Mouse (Mus musculus) liver, postnatal 0 days (tissue): Measurements from ENCODE around the gene Irgm1. TPM values are rescaled to one million over a fixed set of nuclear protein-coding genes. Genes with fewer than 3 reads are reported as not detected.

Experiments used
- ATAC-seq: fragments of 200-750 bp; cut with Nextera tagmentation; 2 replicates; pipeline ENCODE4 v1.8.0; 2017; ENCODE audit warnings: mild to moderate bottlenecking, moderate library complexity
- DNase-seq: peaks from one replicate; pipeline ENCODE4 v3.0.0-alpha.2; 2016
- H3K27ac ChIP-seq: fragments of 300-500 bp; sonication (generic); 2 replicates; pipeline ENCODE4 v1.5.1; 2014; ENCODE audit warnings: antibody characterized with exemption, moderate library complexity, mild to moderate bottlenecking, low read depth
- H3K27me3 ChIP-seq: fragments of 300-500 bp; sonication (generic); 2 replicates; pipeline ENCODE4 v1.6.1; 2014; ENCODE audit warnings: low read length, control low read depth, mixed read lengths; ENCODE audit not compliant: insufficient read depth
- H3K36me3 ChIP-seq: fragments of 300-500 bp; sonication (generic); replicated peaks from 2 replicates; pipeline ENCODE4 v1.6.1; 2014; ENCODE audit warnings: mild to moderate bottlenecking, control low read depth, low read length, moderate library complexity, mixed read lengths; ENCODE audit not compliant: insufficient read depth
- H3K4me1 ChIP-seq: fragments of 300-500 bp; sonication (generic); 2 replicates; pipeline ENCODE4 v1.6.1; 2014; ENCODE audit warnings: antibody characterized with exemption, mild to moderate bottlenecking, control low read depth; ENCODE audit not compliant: insufficient read depth
- H3K4me2 ChIP-seq: fragments of 300-500 bp; sonication (generic); 2 replicates; pipeline ENCODE4 v1.6.1; 2014; ENCODE audit warnings: low read depth, mild to moderate bottlenecking, low read length, moderate library complexity, mixed read lengths
- H3K4me3 ChIP-seq: fragments of 300-500 bp; sonication (generic); 2 replicates; pipeline ENCODE4 v1.5.1; 2014; ENCODE audit warnings: low read depth, low read length
- H3K9ac ChIP-seq: fragments of 300-500 bp; sonication (generic); replicated peaks from 2 replicates; pipeline ENCODE4 v1.6.1; 2014; ENCODE audit warnings: mild to moderate bottlenecking, moderate library complexity
- H3K9me3 ChIP-seq: fragments of 300-500 bp; sonication (generic); 2 replicates; pipeline ENCODE4 v1.6.1; 2016; ENCODE audit warnings: mild to moderate bottlenecking, control low read depth, low read length, mixed read lengths
- CTCF ChIP-seq: sonication (generic); IDR thresholded peaks from 2 replicates; pipeline ENCODE4 v1.5.1; 2016; ENCODE audit warnings: antibody characterized with exemption, low read depth
- EP300 ChIP-seq: IDR thresholded peaks from 2 replicates; pipeline ENCODE4 v1.6.1; 2016; ENCODE audit warnings: antibody characterized with exemption, low read depth, mild to moderate bottlenecking
- WGBS: fragments of 180-500 bp; shearing (Covaris S2); extraction: QIAGEN DNeasy Blood & Tissue Kit; methylation state at CpG from one replicate; pipeline ENCODE4 v1.1.7; 2014; ENCODE audit not compliant: insufficient replicate concordance; 5-methylcytosine and 5-hydroxymethylcytosine counted together
- polyA plus RNA-seq: library from polyadenylated mRNA; unstranded; fragments of >200 nt; fragmentation: Nextera tagmentation; extraction: Ambion mirVana; gene quantifications from 2 replicates; pipeline ENCODE4 v1.2.1, GENCODE M21; 2015

Gene Irgm1
- polyA plus RNA-seq, 1 experiment from 2014 or later = 44.1 TPM

GRCm38 (mm10) chr11:48862784-48863319 is 8.6 kb downstream of the Irgm1 start:
- no peak overlapping the region for H3K4me2 ChIP-seq
- H3K4me1 ChIP-seq = peaks cover 5% of the 10 kb centered on the region; the same call in 1 of the 2 replicates
- H3K27ac ChIP-seq = no peak overlapping the region
- 65% methylated on average over 1 of the region's 1 CpGs for WGBS
- H3K9ac ChIP-seq = no peak overlapping the region
- TF ChIP-seq CTCF = 0 out of 2 replicates have a peak, but pooled peaks have one; percentile 22
- no peak for TF ChIP-seq EP300
- no peaks in the 10 kb centered on the region for H3K27me3 ChIP-seq
- H3K9me3 ChIP-seq = no peaks in the 10 kb centered on the region
- peaks cover 41% of the 10 kb centered on the region for H3K36me3 ChIP-seq
- DNase-seq (no peak), ATAC-seq (no peak)
- H3K4me3 ChIP-seq = no peak overlapping the region

GRCm38 (mm10) chr11:48859014-48859413 is 12.5 kb downstream of the Irgm1 start:
- under 1% methylated on average over 6 of the region's 6 CpGs for WGBS

GRCm38 (mm10) chr11:48853474-48854180 is 17.9 kb downstream of the Irgm1 start:
- TF ChIP-seq EP300 = 0 out of 2 replicates have a peak, but pooled peaks have one; percentile 43
- TF ChIP-seq CTCF = peak; percentile 44
- WGBS = 1% methylated on average over 31 of the region's 31 CpGs

More at GRCm38 (mm10) chr11:48859014-48859413, 12.5 kb downstream of the Irgm1 start:
- no peak for TF ChIP-seq EP300
- peak; percentile 94 for TF ChIP-seq CTCF
- H3K4me2 ChIP-seq = peak overlapping the region; percentile 87; the same call in 1 of the 2 replicates
- no peak overlapping the region for H3K27ac ChIP-seq
- H3K4me1 ChIP-seq = peaks cover 23% of the 10 kb centered on the region
- no peak overlapping the region for H3K9ac ChIP-seq
- H3K36me3 ChIP-seq = peaks cover 4% of the 10 kb centered on the region
- no peak for ATAC-seq
- H3K4me3 ChIP-seq = no peak overlapping the region
- DNase-seq = peak; percentile 56
- no peaks in the 10 kb centered on the region for H3K27me3 ChIP-seq
- H3K9me3 ChIP-seq = no peaks in the 10 kb centered on the region

GRCm38 (mm10) chr11:48852624-48853473 is 18.6 kb downstream of the Irgm1 start:
- no peak overlapping the region for H3K27ac ChIP-seq
- no peaks in the 10 kb centered on the region for H3K9me3 ChIP-seq
- H3K4me2 ChIP-seq = peak overlapping the region; percentile 87
- TF ChIP-seq EP300 = no peak
- TF ChIP-seq CTCF = no peak
- H3K27me3 ChIP-seq = no peaks in the 10 kb centered on the region
- peaks cover 27% of the 10 kb centered on the region for H3K4me1 ChIP-seq
- H3K9ac ChIP-seq = peak overlapping the region; percentile 48
- ATAC-seq (peak; percentile 4; the same call in 1 of the 2 replicates), DNase-seq (no peak)
- H3K4me3 ChIP-seq = peak overlapping the region; percentile 59
- 11% methylated on average over 23 of the region's 23 CpGs for WGBS
- H3K36me3 ChIP-seq = no peaks in the 10 kb centered on the region

More at GRCm38 (mm10) chr11:48853474-48854180, 17.9 kb downstream of the Irgm1 start:
- H3K4me2 ChIP-seq = peak overlapping the region; percentile 87
- H3K4me1 ChIP-seq = peaks cover 32% of the 10 kb centered on the region
- H3K27me3 ChIP-seq = no peaks in the 10 kb centered on the region
- peak; percentile 84 for DNase-seq
- peak overlapping the region; percentile 34; the same call in 1 of the 2 replicates for H3K27ac ChIP-seq
- ATAC-seq = peak; percentile 46
- no peaks in the 10 kb centered on the region for H3K9me3 ChIP-seq
- no peaks in the 10 kb centered on the region for H3K36me3 ChIP-seq
- H3K4me3 ChIP-seq = peak overlapping the region; percentile 59
- peak overlapping the region; percentile 48 for H3K9ac ChIP-seq

- Histone ChIP-seq H3K27ac (no peak overlapping the region), H3K4me3 (no peak overlapping the region), H3K36me3 (no peaks in the 10 kb centered on the region), H3K27me3 (no peaks in the 10 kb centered on the region), H3K9ac (no peak overlapping the region), H3K4me2 (no peak overlapping the region; the same call in 1 of the 2 replicates), H3K4me1 (peaks cover 22% of the 10 kb centered on the region), H3K9me3 (no peaks in the 10 kb centered on the region)
- DNase-seq = no peak
- no peak for TF ChIP-seq CTCF
- ATAC-seq = no peak
- WGBS = 72% methylated on average over 4 of the region's 4 CpGs
These were observed 19.3 kb downstream of the Irgm1 start for GRCm38 (mm10) chr11:48852190-48852589.
